Comparison of ENCODE assay signal across 8 mouse cellular contexts in the genomic region with DNA sequence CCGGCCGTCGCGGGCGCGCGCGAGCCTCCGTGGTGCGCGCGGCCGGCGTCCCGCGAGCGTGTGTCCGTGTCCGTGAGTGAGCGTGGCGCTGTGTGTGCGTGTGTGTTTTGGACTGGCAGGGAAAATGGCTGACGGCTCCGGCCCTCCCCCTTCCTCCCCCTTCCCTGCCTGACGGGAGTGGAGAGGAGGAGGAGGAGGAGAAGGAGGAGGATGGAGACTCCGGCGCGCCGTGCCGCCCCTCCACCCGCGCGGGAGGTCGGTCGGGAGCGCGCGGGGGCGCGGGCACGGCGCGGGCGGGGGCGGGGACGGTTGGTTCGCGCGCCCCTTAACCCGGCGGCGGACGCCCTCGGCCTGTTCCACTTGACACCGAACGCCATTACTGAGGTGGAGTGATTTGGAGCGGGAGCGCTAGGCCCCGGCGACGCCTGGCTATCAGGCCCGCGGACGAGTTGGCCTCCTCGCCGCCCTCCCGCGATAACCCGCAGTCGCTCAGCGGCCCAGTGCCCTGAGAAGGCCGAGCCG. TPM values are rescaled to one million over a fixed set of nuclear protein-coding genes. Genes with fewer than 3 reads are reported as not detected.
DNase-seq lines count a peak whose midpoint lies in the region; ATAC-seq and TF ChIP-seq lines count a peak whose summit lies in the region.

No protein-coding gene starts in this region.

- H3K4me1 ChIP-seq in heart, embryonic 11.5 days (ENCODE audit: control insufficient read depth, insufficient read depth, low read length): no peaks in the 10 kb centered on the region; the same call in 1 of the 2 replicates
- 0 out of 2 replicates have a peak, but pooled peaks cover 2% of the 10 kb centered on the region for H3K4me1 ChIP-seq in kidney, embryonic 16.5 days (ENCODE audit: insufficient read depth, low read length)
- 0 out of 2 replicates have a peak, but pooled peaks cover 3% of the 10 kb centered on the region for H3K4me1 ChIP-seq in liver, embryonic 12.5 days

- H3K36me3 ChIP-seq in heart, embryonic 11.5 days (ENCODE audit: control insufficient read depth, insufficient read depth, low read length): no peaks in the 10 kb centered on the region
- H3K36me3 ChIP-seq in kidney, embryonic 16.5 days (ENCODE audit: insufficient read depth, low read length): no peaks in the 10 kb centered on the region
- H3K36me3 ChIP-seq in liver, embryonic 12.5 days: peaks cover 3% of the 10 kb centered on the region; the same call in 1 of the 2 replicates
- no peaks in the 10 kb centered on the region for H3K36me3 ChIP-seq in myocyte (ENCODE audit: control insufficient read depth, insufficient read depth)

- H3K79me2 ChIP-seq in myocyte (ENCODE audit: control insufficient read depth, insufficient read depth): peaks cover 48% of the 10 kb centered on the region

- H3K27me3 ChIP-seq in heart, embryonic 11.5 days (ENCODE audit: control insufficient read depth, insufficient read depth, low read length): peaks cover 14% of the 10 kb centered on the region
- H3K27me3 ChIP-seq in kidney, embryonic 16.5 days (ENCODE audit: insufficient read depth, low read length): peaks cover 4% of the 10 kb centered on the region
- peaks cover 15% of the 10 kb centered on the region for H3K27me3 ChIP-seq in liver, embryonic 12.5 days (replicated peaks)
- H3K27me3 ChIP-seq in myocyte (ENCODE audit: control insufficient read depth, insufficient read depth, insufficient read length): no peaks in the 10 kb centered on the region

- peak overlapping the region; percentile 62 for H3K4me2 ChIP-seq in heart, embryonic 11.5 days
- H3K4me2 ChIP-seq in kidney, embryonic 16.5 days (replicated peaks; ENCODE audit: low read depth, low read length): peak overlapping the region; percentile 57
- H3K4me2 ChIP-seq in liver, embryonic 12.5 days: peak overlapping the region; percentile 76
- peak overlapping the region; percentile 68 for H3K4me2 ChIP-seq in myocyte (ENCODE audit: low read depth)

- peak overlapping the region; percentile 74 for H3K4me3 ChIP-seq in heart, embryonic 11.5 days (ENCODE audit: low read depth, low read length)
- H3K4me3 ChIP-seq in kidney, embryonic 16.5 days (ENCODE audit: low read length): peak overlapping the region; percentile 74
- peak overlapping the region; percentile 79 for H3K4me3 ChIP-seq in liver, embryonic 12.5 days
- H3K4me3 ChIP-seq in myocyte: peak overlapping the region; percentile 43

- WGBS in heart, embryonic 11.5 days (ENCODE audit: insufficient replicate concordance): 7% methylated on average over 32 of the region's 73 CpGs
- WGBS in kidney, embryonic 16.5 days: 10% methylated on average over 45 of the region's 73 CpGs
- 2% methylated on average over 37 of the region's 73 CpGs for WGBS in liver, embryonic 12.5 days (ENCODE audit: insufficient replicate concordance)

- H3K9ac ChIP-seq in heart, embryonic 11.5 days (ENCODE audit: low read depth, low read length): peak overlapping the region; percentile 84
- H3K9ac ChIP-seq in kidney, embryonic 16.5 days (replicated peaks; ENCODE audit: low read length): peak overlapping the region; percentile 85
- H3K9ac ChIP-seq in liver, embryonic 12.5 days: peak overlapping the region; percentile 89

- no peaks in the 10 kb centered on the region for H3K9me3 ChIP-seq in heart, embryonic 11.5 days (replicated peaks; ENCODE audit: control insufficient read depth, low read length)
- 0 out of 2 replicates have a peak, but pooled peaks cover 4% of the 10 kb centered on the region for H3K9me3 ChIP-seq in kidney, embryonic 16.5 days (ENCODE audit: low read length)
- H3K9me3 ChIP-seq in liver, embryonic 12.5 days (replicated peaks): no peaks in the 10 kb centered on the region

- DNase-seq in B cell, adult 2 months: peak; percentile 68 to 70
- peak; percentile 84 for DNase-seq in brain, adult 2 months (ENCODE audit: low read depth, low spot score)
- DNase-seq in spleen, postnatal 36 days (ENCODE audit: low spot score in 2 of 2): peak; percentile 48 to 54

- peak; percentile 63 for TF ChIP-seq POLR2A in myocyte (IDR thresholded peaks at IDR 0.05; ENCODE audit: insufficient read length, low read depth)

- H3K27ac ChIP-seq in heart, embryonic 11.5 days (ENCODE audit: low read depth, low read length): peak overlapping the region; percentile 94
- peak overlapping the region; percentile 94 for H3K27ac ChIP-seq in kidney, embryonic 16.5 days (ENCODE audit: low read length)
- H3K27ac ChIP-seq in liver, embryonic 12.5 days: peak overlapping the region; percentile 93

- peak overlapping the region; percentile 38 for H3ac ChIP-seq in myocyte (ENCODE audit: control insufficient read depth, insufficient read length)

- ATAC-seq in erythroblast, adult 5-6 weeks (replicated peaks; ENCODE audit: low FRiP score, poor library complexity, severe bottlenecking): peak; percentile 59
- peak; percentile 33 for ATAC-seq in heart, embryonic 11.5 days (replicated peaks; ENCODE audit: insufficient number of reproducible peaks, low FRiP score, low TSS enrichment)
- peak; percentile 24; the same call in 1 of the 2 replicates for ATAC-seq in kidney, embryonic 16.5 days (ENCODE audit: low FRiP score, low TSS enrichment)
- ATAC-seq in liver, embryonic 12.5 days: peak; percentile 49

TF ChIP-seq in myocyte, 11 proteins besides CTCF, POLR2A, EP300 and RAD21:
- TF ChIP-seq POLR2AphosphoS2 (IDR thresholded peaks at IDR 0.05; ENCODE audit: insufficient read length, low read depth): peak; percentile 47
- TF ChIP-seq TCF3 (IDR thresholded peaks at IDR 0.05; ENCODE audit: insufficient read length, low read depth): no peak

RNA-seq across cellular contexts. Expression of a gene that starts 1.2 kb away (rescaled TPM):
- total RNA-seq in erythroblast, adult 5-6 weeks (2015; ENCODE audit: low replicate concordance): 52.8 and 65.0 TPM in 2 replicates
- 61.0 and 71.4 TPM in 2 replicates for total RNA-seq in erythroblast, adult 5-6 weeks (2017; ENCODE audit: low replicate concordance)
- 54.2 and 56.7 TPM in 2 replicates for polyA plus RNA-seq in heart, embryonic 11.5 days (2014; fragmentation: Nextera tagmentation; extraction: Ambion mirVana)
- 28.5 and 31.3 TPM in 2 replicates for polyA plus RNA-seq in kidney, embryonic 16.5 days (2015; fragmentation: Nextera tagmentation; extraction: Ambion mirVana)
- polyA plus RNA-seq in liver, embryonic 12.5 days (2016; fragmentation: Nextera tagmentation; extraction: Ambion mirVana): 21.0 and 21.5 TPM in 2 replicates
- polyA plus RNA-seq in myocyte (2012; fragmentation: generic; extraction: Trizol): 18.9 TPM

Comparison
In these comparisons a context has a peak if more than half of its experiments do, and no peak if none do; other contexts are left out.
1. Peak in every context shown above with its lines: DNase-seq, ATAC-seq, H3K4me3 ChIP-seq and H3K27ac ChIP-seq.